Mouse (Mus musculus) left cerebral cortex, postnatal 4 days (tissue): ENCODE measurements at regions not wholly inside any gene's neighbourhood (a gene's known extent, or its start where the extent isn't known, plus 50 kb on each side); places are given as distances from the start of the nearest gene placed in this dataset. TPM values are rescaled to one million over a fixed set of nuclear protein-coding genes. Genes with fewer than 3 reads are reported as not detected.
A peak's percentile ranks its signal among the peaks of the same experiment; 100 is the strongest.

Experiments
- DNase-seq: peaks from one replicate; pipeline ENCODE4 v3.0.0-alpha.2; 2022
- intact Hi-C: fragments of 180-260 bp; cut with DNase I; formaldehyde crosslinking; loops from one replicate; pipeline ENCODE4 v1.15.1; 2025
- microRNA-seq: library from miRNA; unstranded; fragments of <30 nt; microRNA quantifications from one replicate; pipeline ENCODE4 v1.2.0, GENCODE M21; 2022

DNA sequence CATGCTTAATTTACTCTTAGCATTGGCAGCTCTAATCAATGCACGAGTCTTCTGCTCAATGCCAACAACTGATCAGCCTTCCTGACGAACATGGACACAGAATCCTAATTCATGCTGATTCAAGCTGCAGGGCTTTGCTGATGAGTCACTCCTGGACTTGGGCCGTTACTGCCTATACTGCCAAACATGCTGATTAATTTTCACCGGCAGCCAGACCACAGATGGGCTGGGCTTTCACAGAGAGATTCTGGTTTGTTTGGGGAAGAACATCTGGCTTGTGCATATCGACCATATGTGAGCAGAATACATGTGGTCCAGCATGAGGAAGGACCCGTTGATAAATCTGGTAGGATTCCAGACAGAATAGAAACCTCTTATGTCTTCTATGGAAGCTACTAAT is 358.9 kb downstream of the Xylt1 start:
- DNase-seq: peak; percentile 28
- intact Hi-C loops: no loop called here

DNA sequence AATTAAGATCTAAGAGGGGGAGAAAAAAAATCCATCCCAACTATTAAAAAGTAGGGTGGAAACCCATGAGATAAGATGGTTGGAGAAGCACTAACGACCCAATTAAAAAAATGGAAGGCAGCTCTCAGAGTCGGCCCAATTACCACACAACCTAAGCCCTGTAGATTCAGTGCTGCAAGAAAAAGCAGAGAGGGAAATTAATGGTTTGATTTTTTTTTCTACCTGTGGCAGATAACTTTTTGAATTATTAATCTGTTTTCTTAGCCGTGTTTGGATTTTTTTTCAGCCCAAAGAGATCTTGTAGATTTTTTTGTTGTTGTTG is 354.9 kb downstream of the Xylt1 start:
- intact Hi-C loops: no loop called here
- DNase-seq: no peak

DNA sequence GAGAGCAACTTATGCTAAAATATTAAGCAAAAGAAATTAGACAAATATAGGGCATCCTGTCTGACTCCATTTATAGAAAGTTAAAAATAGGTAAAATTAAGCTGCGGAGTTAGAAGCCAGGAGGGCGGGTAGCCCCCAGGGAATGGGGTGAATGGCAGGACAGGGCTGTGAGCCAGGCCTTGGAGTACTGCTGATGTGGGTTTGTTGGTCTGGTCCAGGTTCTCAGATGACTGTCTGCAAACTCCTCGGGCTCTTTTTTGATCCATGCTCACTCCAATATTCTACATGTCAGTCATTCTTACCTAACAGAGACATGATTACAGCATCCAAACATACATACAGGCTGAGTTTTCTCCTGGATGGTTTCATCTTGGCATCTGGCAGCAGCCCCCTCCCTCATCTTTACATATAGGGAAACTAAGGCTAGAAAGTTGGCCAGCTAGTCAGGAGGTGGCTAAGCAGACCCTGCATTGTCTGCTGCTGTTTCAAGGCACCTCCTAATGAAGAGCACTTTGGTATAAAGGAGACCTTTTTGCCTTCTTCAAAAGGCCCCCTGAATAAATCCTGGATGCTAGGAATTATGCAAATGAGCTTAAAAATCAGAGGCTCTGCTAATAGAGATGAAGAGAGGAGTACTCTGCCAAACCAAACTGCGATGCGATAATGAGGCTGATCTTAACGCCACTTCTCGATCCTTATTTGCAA is 354.4 kb downstream of the Xylt1 start:
- DNase-seq: no peak
- intact Hi-C loops: no loop called here

DNA sequence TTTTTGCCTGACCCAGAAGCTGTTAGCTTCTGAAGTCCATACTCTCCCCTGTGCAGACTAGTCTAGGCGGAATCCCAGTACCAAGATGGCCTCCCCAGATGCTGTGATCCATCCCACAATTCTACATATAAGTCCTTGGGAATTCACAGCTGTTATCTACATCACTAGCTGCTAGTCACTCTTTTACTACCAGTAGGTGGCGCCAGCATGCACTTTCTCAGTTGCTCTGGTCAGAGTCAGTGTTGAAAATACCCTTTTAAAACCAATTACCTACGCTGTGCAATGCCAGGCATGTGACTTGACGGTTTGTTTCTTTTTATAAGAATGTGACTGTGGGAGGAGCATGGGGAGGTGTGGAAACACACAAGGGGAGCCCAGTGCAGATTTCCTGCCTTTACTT is 348.3 kb downstream of the Xylt1 start:
- intact Hi-C loops: no loop called here
- DNase-seq: no peak

Small RNA genes in the stretch of these regions (microRNA-seq; reads per million reads assigned to microRNA genes)
- not detected for gene Gm24063
